ENCODE assay signal across 26 mouse cellular contexts in the genomic region with DNA sequence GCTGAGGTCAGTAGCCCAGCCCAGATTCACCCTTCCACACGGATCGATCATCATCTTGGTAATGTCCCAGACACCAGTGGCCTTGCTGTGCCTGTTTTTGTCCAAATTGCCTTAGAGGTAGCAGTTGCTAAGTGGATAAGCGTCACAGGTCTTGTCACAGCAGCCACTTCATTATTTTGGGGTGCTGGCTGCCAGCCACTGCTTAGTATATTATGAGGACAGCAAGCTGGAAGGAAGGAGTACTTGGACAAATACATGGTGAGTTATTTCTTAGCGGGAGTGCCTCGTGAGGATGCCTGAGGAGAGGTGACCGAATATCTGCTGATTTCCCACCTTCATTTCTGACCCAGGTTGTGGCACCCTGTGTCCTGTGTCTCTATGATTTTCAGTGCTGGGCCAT. TPM values are rescaled to one million over a fixed set of nuclear protein-coding genes. Genes with fewer than 3 reads are reported as not detected.
DNase-seq lines count a peak whose midpoint lies in the region; ATAC-seq lines count a peak whose summit lies in the region.
"Had no signal": no experiment of that assay in that cellular context is flagged by ENCODE, and none has a peak within 500 bp of the region (broad histone marks: within the 10 kb centered on the region; RNA-seq: fewer than 3 reads in every experiment).

No protein-coding gene starts in this region.

- H3K4me1 ChIP-seq in heart, embryonic 12.5 days (replicated peaks), result peaks cover 19% of the 10 kb centered on the region
- no peaks in the 10 kb centered on the region for H3K4me1 ChIP-seq in midbrain, embryonic 12.5 days
- H3K4me1 ChIP-seq in midbrain, embryonic 15.5 days, result no peaks in the 10 kb centered on the region
- H3K4me1 ChIP-seq: embryonic facial prominence, embryonic 10.5 days; embryonic facial prominence, embryonic 12.5 days; forebrain, embryonic 13.5 days had no signal

- DNase-seq in cerebellum, postnatal 10 days, result peak; percentile 21 to 28
- no peak for DNase-seq in cerebellum, adult 8-10 months
- DNase-seq in heart, adult 11 months, result peak; percentile 68
- DNase-seq in brain, adult 2 months (ENCODE audit: low read depth, low spot score), result peak; percentile 45
- DNase-seq in c-Kit-positive CD71-positive TER-119-positive erythroid progenitor cells, embryonic 14.5 days (ENCODE audit: low spot score), result no peak
- DNase-seq: adrenal gland, adult 8-10 months; adrenal gland, postnatal 14 days; adrenal gland, postnatal 36 days; B cell, adult 2 months; cerebellum, adult 11-12 months; cerebellum, adult 9-11 months; forebrain, postnatal 0 days had no signal

- ATAC-seq in heart, embryonic 12.5 days (ENCODE audit: insufficient number of reproducible peaks, low FRiP score), result no peak
- no peak for ATAC-seq in midbrain, embryonic 12.5 days (ENCODE audit: low FRiP score, low read depth)
- no peak for ATAC-seq in midbrain, embryonic 15.5 days (replicated peaks)
- ATAC-seq: activated CD4-positive, CD25-positive, alpha-beta regulatory T cell, adult 4 months; CD4-positive, CD25-positive, alpha-beta regulatory T cell, adult 4 months; forebrain, embryonic 13.5 days; forebrain, embryonic 15.5 days; forebrain, postnatal 0 days; Patski had no signal

- H3K27me3 ChIP-seq in heart, embryonic 12.5 days (replicated peaks), result no peaks in the 10 kb centered on the region
- no peaks in the 10 kb centered on the region for H3K27me3 ChIP-seq in midbrain, embryonic 12.5 days
- no peaks in the 10 kb centered on the region for H3K27me3 ChIP-seq in midbrain, embryonic 15.5 days (replicated peaks)
- H3K27me3 ChIP-seq: CH12.LX; embryonic facial prominence, embryonic 12.5 days; forebrain, embryonic 13.5 days; forebrain, embryonic 15.5 days; Patski had no signal

- no peak overlapping the region for H3K4me2 ChIP-seq in heart, embryonic 12.5 days
- H3K4me2 ChIP-seq in midbrain, embryonic 12.5 days (replicated peaks), result no peak overlapping the region
- no peak overlapping the region for H3K4me2 ChIP-seq in midbrain, embryonic 15.5 days
- H3K4me2 ChIP-seq: embryonic facial prominence, embryonic 12.5 days; forebrain, embryonic 13.5 days; forebrain, embryonic 15.5 days had no signal

- WGBS in heart, embryonic 12.5 days, result 91% methylated on average over 6 of the region's 6 CpGs
- 92% methylated on average over 6 of the region's 6 CpGs for WGBS in midbrain, embryonic 12.5 days
- WGBS in midbrain, embryonic 15.5 days, result 91% methylated on average over 6 of the region's 6 CpGs

- H3K4me3 ChIP-seq in heart, embryonic 12.5 days, result no peak overlapping the region
- no peak overlapping the region for H3K4me3 ChIP-seq in midbrain, embryonic 12.5 days
- H3K4me3 ChIP-seq in midbrain, embryonic 15.5 days, result no peak overlapping the region
- H3K4me3 ChIP-seq: embryonic facial prominence, embryonic 10.5 days; embryonic facial prominence, embryonic 12.5 days; forebrain, embryonic 13.5 days; forebrain, embryonic 15.5 days had no signal

- H3K9ac ChIP-seq in heart, embryonic 12.5 days, result no peak overlapping the region
- no peak overlapping the region for H3K9ac ChIP-seq in midbrain, embryonic 12.5 days (replicated peaks)
- no peak overlapping the region for H3K9ac ChIP-seq in midbrain, embryonic 15.5 days
- H3K9ac ChIP-seq: embryonic facial prominence, embryonic 12.5 days; forebrain, embryonic 13.5 days; forebrain, embryonic 15.5 days; forebrain, postnatal 0 days had no signal

- peaks cover 40% of the 10 kb centered on the region for H3K36me3 ChIP-seq in heart, embryonic 12.5 days
- peaks cover 42% of the 10 kb centered on the region for H3K36me3 ChIP-seq in midbrain, embryonic 12.5 days
- H3K36me3 ChIP-seq in midbrain, embryonic 15.5 days (replicated peaks), result no peaks in the 10 kb centered on the region
- H3K36me3 ChIP-seq: forebrain, embryonic 15.5 days had no signal

- no peaks in the 10 kb centered on the region for H3K9me3 ChIP-seq in heart, embryonic 12.5 days (replicated peaks)
- H3K9me3 ChIP-seq in midbrain, embryonic 12.5 days, result no peaks in the 10 kb centered on the region
- H3K9me3 ChIP-seq in midbrain, embryonic 15.5 days, result no peaks in the 10 kb centered on the region
- H3K9me3 ChIP-seq: embryonic facial prominence, embryonic 10.5 days; embryonic facial prominence, embryonic 12.5 days; forebrain, embryonic 13.5 days; forebrain, embryonic 15.5 days; G1E had no signal

- H3K27ac ChIP-seq in heart, embryonic 12.5 days (ENCODE audit: poor library complexity, severe bottlenecking), result no peak overlapping the region
- H3K27ac ChIP-seq in midbrain, embryonic 12.5 days (replicated peaks), result 0 out of 2 replicates have a peak overlapping the region, but pooled peaks have one; percentile 2
- no peak overlapping the region for H3K27ac ChIP-seq in midbrain, embryonic 15.5 days
- H3K27ac ChIP-seq: embryonic facial prominence, embryonic 10.5 days; embryonic facial prominence, embryonic 12.5 days; forebrain, embryonic 13.5 days; forebrain, embryonic 15.5 days had no signal

RNA-seq across cellular contexts. Expression of a gene that starts 42.3 kb away (rescaled TPM):
- polyA plus RNA-seq in heart, embryonic 12.5 days (2016; fragmentation: Nextera tagmentation; extraction: Ambion mirVana), result not detected in 2 replicates
- polyA plus RNA-seq in midbrain, embryonic 12.5 days (2016; fragmentation: Nextera tagmentation; extraction: Ambion mirVana), result not detected in 2 replicates
- not detected in 2 replicates for polyA plus RNA-seq in midbrain, embryonic 15.5 days (2015; fragmentation: Nextera tagmentation; extraction: Ambion mirVana)
- polyA plus RNA-seq: activated CD4-positive, CD25-positive, alpha-beta regulatory T cell, adult 4 months; cortical plate, adult 2 months; embryonic facial prominence, embryonic 10.5 days; embryonic facial prominence, embryonic 12.5 days; forebrain, embryonic 11.5 days; forebrain, embryonic 13.5 days; forebrain, embryonic 15.5 days; forebrain, postnatal 0 days; Patski had no signal

RNA-seq across cellular contexts. Expression of a gene that starts 42.5 kb away (rescaled TPM):
- 114 and 115 TPM in 2 replicates for polyA plus RNA-seq in heart, embryonic 12.5 days (2016; fragmentation: Nextera tagmentation; extraction: Ambion mirVana)
- 222 and 249 TPM in 2 replicates for polyA plus RNA-seq in midbrain, embryonic 12.5 days (2016; fragmentation: Nextera tagmentation; extraction: Ambion mirVana)
- polyA plus RNA-seq in midbrain, embryonic 15.5 days (2015; fragmentation: Nextera tagmentation; extraction: Ambion mirVana), result 280 and 308 TPM in 2 replicates

Comparison
In these comparisons a context has a peak if more than half of its experiments do, and no peak if none do; other contexts are left out.
1. DNase-seq: peak in cerebellum, postnatal 10 days (2 of 2), heart, adult 11 months (single experiment) and brain, adult 2 months (single experiment); none in cerebellum, adult 8-10 months (single experiment) and c-Kit-positive CD71-positive TER-119-positive erythroid progenitor cells, embryonic 14.5 days (single experiment).